8 mouse cellular contexts compared by ENCODE assay signal in genomic region chr11:12038470-12038985, GRCm38 (mm10). TPM values are rescaled to one million over a fixed set of nuclear protein-coding genes. Genes with fewer than 3 reads are reported as not detected.
DNase-seq lines count a peak whose midpoint lies in the region; ATAC-seq and TF ChIP-seq lines count a peak whose summit lies in the region.

TSS of gene Grb10 (minus strand) at chr11:12038683.

- H3K4me2 ChIP-seq in forebrain, embryonic 11.5 days (ENCODE audit: low read depth, low read length, severe bottlenecking): peak within 1 kb of the TSS; percentile 51
- peak within 1 kb of the TSS; percentile 47 for H3K4me2 ChIP-seq in limb, embryonic 15.5 days

- H3K27ac ChIP-seq in testis, adult 2 months (ENCODE audit: control insufficient read depth, insufficient read depth, low read depth, low read length): no peak within 1 kb of the TSS
- peak within 1 kb of the TSS; percentile 81 for H3K27ac ChIP-seq in forebrain, embryonic 11.5 days (ENCODE audit: low read depth, low read length)
- H3K27ac ChIP-seq in limb, embryonic 15.5 days: peak within 1 kb of the TSS; percentile 91

- no peak for DNase-seq in testis, postnatal 14 days (ENCODE audit: low spot score)
- no peak for DNase-seq in forebrain, embryonic 11.5 days (ENCODE audit: low spot score)
- DNase-seq in heart, postnatal 36 days: no peak
- DNase-seq in c-Kit-positive CD71-positive TER-119-positive erythroid progenitor cells, embryonic 14.5 days (ENCODE audit: low spot score): no peak

- TF ChIP-seq POLR2A in testis, adult 2 months (IDR thresholded peaks at IDR 0.05; ENCODE audit: control insufficient read depth, low read depth, low read length): no peak

- peak within 1 kb of the TSS; percentile 90 for H3K9ac ChIP-seq in forebrain, embryonic 11.5 days (ENCODE audit: low read length)
- peak within 1 kb of the TSS; percentile 54 for H3K9ac ChIP-seq in limb, embryonic 15.5 days

- no peaks in the 10 kb centered on the region for H3K9me3 ChIP-seq in forebrain, embryonic 11.5 days (ENCODE audit: control insufficient read depth, low read length)
- no peaks in the 10 kb centered on the region for H3K9me3 ChIP-seq in limb, embryonic 15.5 days

- peak within 1 kb of the TSS; percentile 84 for H3K4me3 ChIP-seq in testis, adult 2 months (ENCODE audit: control insufficient read depth, low read depth, low read length)
- H3K4me3 ChIP-seq in forebrain, embryonic 11.5 days (ENCODE audit: low read depth, low read length): peak within 1 kb of the TSS; percentile 66
- peak within 1 kb of the TSS; percentile 62 for H3K4me3 ChIP-seq in limb, embryonic 15.5 days

- H3K36me3 ChIP-seq in testis, adult 2 months (ENCODE audit: control insufficient read depth, insufficient read depth, low read length): no peaks in the 10 kb centered on the region
- H3K36me3 ChIP-seq in forebrain, embryonic 11.5 days (ENCODE audit: control insufficient read depth, insufficient read depth, low read length): no peaks in the 10 kb centered on the region; the same call in 1 of the 2 replicates
- no peaks in the 10 kb centered on the region for H3K36me3 ChIP-seq in limb, embryonic 15.5 days

- H3K27me3 ChIP-seq in testis, adult 2 months (ENCODE audit: control insufficient read depth, insufficient read depth, low read length): no peaks in the 10 kb centered on the region; the same call in 1 of the 2 replicates
- H3K27me3 ChIP-seq in forebrain, embryonic 11.5 days (ENCODE audit: control insufficient read depth, insufficient read depth, low read length): peaks cover 69% of the 10 kb centered on the region
- H3K27me3 ChIP-seq in limb, embryonic 15.5 days: peaks cover 71% of the 10 kb centered on the region

- no peak for TF ChIP-seq CTCF in testis, adult 2 months (IDR thresholded peaks at IDR 0.05; ENCODE audit: control insufficient read depth, insufficient read depth, insufficient replicate concordance, low read depth, low read length)

- H3K4me1 ChIP-seq in testis, adult 2 months (ENCODE audit: control insufficient read depth, insufficient read depth, low read length): peaks cover 9% of the 10 kb centered on the region
- no peaks in the 10 kb centered on the region for H3K4me1 ChIP-seq in forebrain, embryonic 11.5 days (replicated peaks; ENCODE audit: control insufficient read depth, insufficient read depth, low read length)
- H3K4me1 ChIP-seq in limb, embryonic 15.5 days: peaks cover 10% of the 10 kb centered on the region

- WGBS in forebrain, embryonic 11.5 days: 22% methylated on average over 10 of the region's 10 CpGs
- 23% methylated on average over 10 of the region's 10 CpGs for WGBS in limb, embryonic 15.5 days

- no peak for ATAC-seq in forebrain, embryonic 11.5 days (replicated peaks; ENCODE audit: low FRiP score)
- no peak for ATAC-seq in limb, embryonic 15.5 days (ENCODE audit: insufficient number of reproducible peaks, low FRiP score, low TSS enrichment, low read depth)
- no peak for ATAC-seq in megakaryocyte progenitor cell, adult 5-6 weeks (replicated peaks; ENCODE audit: poor library complexity)
- no peak for ATAC-seq in CD4-positive, CD25-positive, alpha-beta regulatory T cell, adult 4 months

- intact Hi-C loops in heart, postnatal 36 days (cut with DNase I): loop anchor here (5.0 kb wide), 1 partner anchor 56 kb away; no protein-coding TSS in a partner anchor

RNA-seq across cellular contexts. Expression of gene Grb10, which starts in this region (rescaled TPM):
- 12.1 and 12.2 TPM in 2 replicates for polyA plus RNA-seq in testis, adult 2 months (2012; rRNA removed)
- 158 and 176 TPM in 2 replicates for polyA plus RNA-seq in forebrain, embryonic 11.5 days (2014; fragmentation: Nextera tagmentation; extraction: Ambion mirVana)
- 100 to 1,000 TPM in 1 of 2 experiments, 10 to 100 TPM in 1; 66.6 to 110 TPM for total RNA-seq in heart, postnatal 36 days (2021)
- 434 and 451 TPM in 2 replicates for polyA plus RNA-seq in limb, embryonic 15.5 days (2015; fragmentation: Nextera tagmentation; extraction: Ambion mirVana)
- total RNA-seq in megakaryocyte progenitor cell, adult 5-6 weeks (2015): 8.3 and 13.5 TPM in 2 replicates
- total RNA-seq in megakaryocyte progenitor cell, adult 5-6 weeks (2017): 4.5 and 12.8 TPM in 2 replicates
- polyA plus RNA-seq in CD4-positive, CD25-positive, alpha-beta regulatory T cell, adult 4 months (2017; shearing (Covaris generic)): under 1 TPM in 1 of 2 experiments, not detected in 1; 0.20 TPM

Comparison
In these comparisons a context has a peak if more than half of its experiments do, and no peak if none do; other contexts are left out.
1. RNA of gene Grb10 (total RNA-seq): 66.6 to 110 TPM in heart, postnatal 36 days; 4.5 to 13.5 TPM in megakaryocyte progenitor cell, adult 5-6 weeks; every median in the first group is over 4 times any median in the second.
2. RNA of gene Grb10 (polyA plus RNA-seq): 434 to 451 TPM in limb, embryonic 15.5 days and 158 to 176 TPM in forebrain, embryonic 11.5 days; 12.1 to 12.2 TPM in testis, adult 2 months and 0.20 TPM in CD4-positive, CD25-positive, alpha-beta regulatory T cell, adult 4 months; every median in the first group is over 10 times any median in the second.
3. Peak in every context shown above with its lines, with median percentiles within 50 percentile points of each other: H3K4me3 ChIP-seq.